ENCODE assay signal across 8 mouse cellular contexts in the genomic region with DNA sequence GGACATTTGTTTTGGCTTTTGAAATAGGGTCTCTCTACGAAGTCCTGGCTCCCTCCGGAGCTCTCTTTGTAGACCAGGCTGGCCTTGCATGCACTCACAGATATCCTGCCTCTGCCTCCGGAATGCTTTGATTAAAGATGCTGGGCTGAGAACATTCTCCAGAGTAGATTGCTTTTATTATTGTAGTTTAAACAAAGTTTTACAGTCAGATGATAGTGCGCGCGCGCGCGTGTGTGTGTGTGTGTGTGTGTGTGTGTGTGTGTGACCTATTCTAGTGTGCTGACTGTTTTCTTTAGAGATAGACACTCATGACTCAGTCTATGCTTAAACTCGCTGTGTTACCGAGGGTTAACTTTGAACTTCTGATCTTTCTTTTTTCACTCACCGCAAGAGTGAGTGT. TPM values are rescaled to one million over a fixed set of nuclear protein-coding genes. Genes with fewer than 3 reads are reported as not detected.
DNase-seq lines count a peak whose midpoint lies in the region; ATAC-seq and TF ChIP-seq lines count a peak whose summit lies in the region.

No protein-coding gene starts in this region.

- H3K4me2 ChIP-seq in kidney, embryonic 14.5 days (replicated peaks; ENCODE audit: low read depth, low read length), result peak overlapping the region; percentile 40
- H3K4me2 ChIP-seq in liver, postnatal 0 days (ENCODE audit: low read depth, low read length), result peak overlapping the region; percentile 71

- H3K9ac ChIP-seq in kidney, embryonic 14.5 days (ENCODE audit: low read depth, low read length), result no peak overlapping the region
- no peak overlapping the region for H3K9ac ChIP-seq in liver, postnatal 0 days (replicated peaks)

- H3K9me3 ChIP-seq in heart, embryonic 10.5 days, result no peaks in the 10 kb centered on the region
- peaks cover 2% of the 10 kb centered on the region; the same call in 1 of the 2 replicates for H3K9me3 ChIP-seq in kidney, embryonic 14.5 days (ENCODE audit: control insufficient read depth, low read length)
- no peaks in the 10 kb centered on the region for H3K9me3 ChIP-seq in liver, postnatal 0 days (ENCODE audit: low read length)

- DNase-seq in layer of hippocampus, adult 2 months (ENCODE audit: low spot score in 2 of 2), result no peak
- DNase-seq in layer of hippocampus, adult 9-11 months, result no peak
- DNase-seq in heart, embryonic 10.5 days (ENCODE audit: low spot score), result no peak
- peak; percentile 13 for DNase-seq in liver, postnatal 0 days
- DNase-seq in Muller cell, postnatal 12 days (ENCODE audit: inconsistent ontology term), result no peak

- 0 out of 2 replicates have a peak, but pooled peaks have one; percentile 36 for ATAC-seq in kidney, embryonic 14.5 days (ENCODE audit: low FRiP score, low TSS enrichment)
- no peak for ATAC-seq in liver, postnatal 0 days

- 72% methylated on average over 12 of the region's 12 CpGs for WGBS in heart, embryonic 10.5 days
- 82% methylated on average over 12 of the region's 12 CpGs for WGBS in kidney, embryonic 14.5 days
- WGBS in liver, postnatal 0 days (ENCODE audit: insufficient replicate concordance), result 75% methylated on average over 12 of the region's 12 CpGs
- WGBS in olfactory bulb, adult 2 months, result 77% methylated on average over 12 of the region's 12 CpGs

- no peaks in the 10 kb centered on the region; the same call in 1 of the 2 replicates for H3K4me1 ChIP-seq in brown adipose tissue, adult 24 weeks (ENCODE audit: control insufficient read depth, insufficient read depth, insufficient read length, low read length)
- H3K4me1 ChIP-seq in heart, embryonic 10.5 days, result no peaks in the 10 kb centered on the region
- H3K4me1 ChIP-seq in kidney, embryonic 14.5 days (ENCODE audit: control insufficient read depth, insufficient read depth, low read length), result no peaks in the 10 kb centered on the region
- H3K4me1 ChIP-seq in liver, postnatal 0 days (ENCODE audit: insufficient read depth), result no peaks in the 10 kb centered on the region
- H3K4me1 ChIP-seq in olfactory bulb, adult 2 months (ENCODE audit: control insufficient read depth, insufficient read depth, low read length), result no peaks in the 10 kb centered on the region

- no peaks in the 10 kb centered on the region for H3K27me3 ChIP-seq in heart, embryonic 10.5 days (ENCODE audit: insufficient read depth, poor library complexity, severe bottlenecking)
- H3K27me3 ChIP-seq in kidney, embryonic 14.5 days (ENCODE audit: control insufficient read depth, insufficient read depth, low read length), result no peaks in the 10 kb centered on the region
- H3K27me3 ChIP-seq in liver, postnatal 0 days (ENCODE audit: insufficient read depth, low read length), result no peaks in the 10 kb centered on the region

- peak overlapping the region; percentile 98 for H3K27ac ChIP-seq in layer of hippocampus, adult 2 months
- no peak overlapping the region for H3K27ac ChIP-seq in brown adipose tissue, adult 24 weeks (replicated peaks; ENCODE audit: low read depth, low read length)
- peak overlapping the region; percentile 99; the same call in 1 of the 2 replicates for H3K27ac ChIP-seq in heart, embryonic 10.5 days
- H3K27ac ChIP-seq in kidney, embryonic 14.5 days (ENCODE audit: low read depth, low read length), result no peak overlapping the region
- H3K27ac ChIP-seq in liver, postnatal 0 days (ENCODE audit: low read depth), result no peak overlapping the region
- no peak overlapping the region for H3K27ac ChIP-seq in olfactory bulb, adult 2 months (ENCODE audit: insufficient read depth, low read depth, low read length)

- H3K4me3 ChIP-seq in layer of hippocampus, adult 2 months, result peak overlapping the region; percentile 75
- peak overlapping the region; percentile 2 for H3K4me3 ChIP-seq in brown adipose tissue, adult 24 weeks (ENCODE audit: insufficient read depth, low read depth, low read length)
- H3K4me3 ChIP-seq in heart, embryonic 10.5 days, result peak overlapping the region; percentile 71
- H3K4me3 ChIP-seq in kidney, embryonic 14.5 days (ENCODE audit: low read length), result peak overlapping the region; percentile 60
- H3K4me3 ChIP-seq in liver, postnatal 0 days (ENCODE audit: low read depth, low read length), result peak overlapping the region; percentile 76
- peak overlapping the region; percentile 23 for H3K4me3 ChIP-seq in olfactory bulb, adult 2 months (ENCODE audit: insufficient read depth, low read depth, low read length)

- no peak for TF ChIP-seq CTCF in layer of hippocampus, adult 2 months (conservative IDR thresholded peaks at IDR 0.05)
- TF ChIP-seq CTCF in liver, postnatal 0 days (IDR thresholded peaks at IDR 0.05; ENCODE audit: low read depth), result no peak
- no peak for TF ChIP-seq CTCF in olfactory bulb, adult 2 months (IDR thresholded peaks at IDR 0.05; ENCODE audit: insufficient read depth, low read depth, low read length)

- no peak for TF ChIP-seq POLR2A in olfactory bulb, adult 2 months (IDR thresholded peaks at IDR 0.05; ENCODE audit: insufficient read depth, low read depth, low read length)

- no peak for TF ChIP-seq EP300 in liver, postnatal 0 days (IDR thresholded peaks at IDR 0.05; ENCODE audit: low read depth)

- H3K36me3 ChIP-seq in heart, embryonic 10.5 days, result no peaks in the 10 kb centered on the region
- no peaks in the 10 kb centered on the region for H3K36me3 ChIP-seq in kidney, embryonic 14.5 days (ENCODE audit: control insufficient read depth, insufficient read depth, low read length)
- no peaks in the 10 kb centered on the region for H3K36me3 ChIP-seq in liver, postnatal 0 days (replicated peaks; ENCODE audit: insufficient read depth, low read length)

RNA-seq across cellular contexts. Expression of gene Zfp619, which starts 0.8 kb away (rescaled TPM):
- 1 to 10 TPM; 4.2 to 4.4 TPM for total RNA-seq in layer of hippocampus, adult 2 months (2021)
- 0.83 and 1.0 TPM in 2 replicates for polyA plus RNA-seq in brown adipose tissue, adult 24 weeks (2012; ENCODE audit: insufficient read depth, insufficient read length, missing spikeins)
- polyA plus RNA-seq in heart, embryonic 10.5 days (2016; fragmentation: Nextera tagmentation; extraction: Ambion mirVana), result 1.7 and 1.9 TPM in 2 replicates
- 2.0 and 3.7 TPM in 2 replicates for polyA plus RNA-seq in kidney, embryonic 14.5 days (2014; fragmentation: Nextera tagmentation; extraction: Ambion mirVana)
- polyA plus RNA-seq in liver, postnatal 0 days (2015; fragmentation: Nextera tagmentation; extraction: Ambion mirVana), result 0.16 and 0.24 TPM in 2 replicates
- polyA plus RNA-seq in olfactory bulb, adult 2 months (2012; ENCODE audit: insufficient read depth, insufficient read length, low replicate concordance, missing spikeins), result not detected in 2 replicates

Comparison
In these comparisons a context has a peak if more than half of its experiments do, and no peak if none do; other contexts are left out.
1. H3K27ac ChIP-seq: peak in layer of hippocampus, adult 2 months (single experiment) and heart, embryonic 10.5 days (single experiment); none in brown adipose tissue, adult 24 weeks (single experiment), kidney, embryonic 14.5 days (single experiment), liver, postnatal 0 days (single experiment) and olfactory bulb, adult 2 months (single experiment).
2. H3K4me3 ChIP-seq: peak in every context shown above with its lines; median percentile 76 in liver, postnatal 0 days; 75 in layer of hippocampus, adult 2 months; 71 in heart, embryonic 10.5 days; 60 in kidney, embryonic 14.5 days; 23 in olfactory bulb, adult 2 months; 2 in brown adipose tissue, adult 24 weeks.